Mouse (Mus musculus): ENCODE results near the gene Meaf6.

Meaf6 gene

DNA sequence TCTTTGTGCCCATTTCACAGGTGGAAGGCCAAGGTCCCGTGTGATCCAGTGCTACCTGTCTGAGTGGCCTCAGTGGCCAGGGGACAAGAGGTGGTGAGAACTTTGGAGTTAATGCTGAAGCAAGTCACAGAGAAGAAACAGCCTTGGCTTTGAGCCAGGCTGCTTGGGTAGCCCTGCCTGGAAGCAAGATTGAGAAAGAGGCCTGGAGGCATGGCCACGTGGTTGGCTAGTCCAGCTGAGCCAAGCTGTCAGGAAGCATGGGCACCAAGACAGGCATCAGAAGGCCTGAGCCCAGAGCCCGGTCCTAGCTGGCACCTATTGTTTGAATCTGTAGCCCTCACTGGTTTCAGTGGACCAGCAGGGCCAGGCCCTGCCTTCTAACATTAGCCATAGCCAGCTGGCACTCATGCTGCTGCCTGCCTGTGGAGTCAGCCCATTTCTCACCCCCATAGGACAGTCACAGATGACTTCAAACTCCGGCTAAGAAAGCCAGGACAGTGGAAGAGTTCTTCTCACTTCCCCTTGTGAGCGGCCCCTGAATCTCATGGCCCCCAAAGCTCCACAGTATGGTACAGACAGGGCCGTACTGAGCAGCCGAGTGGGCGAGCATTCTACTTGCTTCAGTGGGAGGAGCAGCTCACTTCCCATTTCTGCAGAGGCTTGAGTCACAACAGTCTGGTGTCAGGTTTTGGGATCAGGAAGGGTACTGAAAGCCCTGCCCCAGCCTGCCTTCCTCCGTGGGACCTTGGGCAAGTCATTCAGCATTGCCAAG, 31.3 kb downstream of the Meaf6 start:
- peak; percentile 21 for DNase-seq

DNA sequence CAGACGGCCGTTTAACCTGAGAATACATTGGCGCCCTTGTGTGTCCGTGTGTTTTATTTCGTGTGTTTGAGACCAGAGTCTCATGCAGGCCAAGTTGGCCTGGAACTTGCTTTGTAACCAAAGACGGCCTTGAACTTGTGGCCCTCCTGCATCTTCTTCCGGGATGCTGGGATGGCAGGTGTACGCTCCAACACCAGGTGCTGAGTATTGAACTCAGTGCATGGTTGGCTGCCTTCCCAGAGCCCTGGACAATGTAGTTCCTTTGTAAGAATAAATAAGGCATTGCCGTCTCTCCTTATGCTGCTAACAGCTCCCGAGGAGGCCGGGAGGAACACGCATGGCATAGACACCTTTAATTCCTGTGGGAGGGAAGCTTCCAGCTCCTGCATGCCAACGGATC, 32.0 kb downstream of the Meaf6 start:
- DNase-seq: no peak

DNA sequence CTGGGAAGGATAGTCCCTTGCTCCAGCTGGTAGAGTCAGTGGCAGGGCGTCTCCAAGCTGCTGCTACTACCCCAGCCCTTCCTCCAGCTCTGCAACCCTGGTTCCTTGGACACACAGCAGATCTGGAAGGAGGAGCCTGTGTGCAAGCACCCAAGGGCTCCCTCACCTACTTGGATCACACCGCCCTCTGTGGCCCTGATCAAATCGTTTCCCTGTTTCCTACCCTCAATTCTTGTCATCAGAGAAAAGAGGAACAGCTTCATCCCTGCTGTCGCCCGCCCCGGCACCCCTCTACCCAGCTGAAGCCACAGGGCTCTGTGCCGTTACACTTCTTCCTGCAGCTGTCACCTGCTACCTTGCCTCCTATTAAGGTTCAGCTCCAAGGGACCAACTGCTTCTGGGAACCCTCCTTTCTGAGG, 33.0 kb downstream of the Meaf6 start:
- DNase-seq: no peak

DNA sequence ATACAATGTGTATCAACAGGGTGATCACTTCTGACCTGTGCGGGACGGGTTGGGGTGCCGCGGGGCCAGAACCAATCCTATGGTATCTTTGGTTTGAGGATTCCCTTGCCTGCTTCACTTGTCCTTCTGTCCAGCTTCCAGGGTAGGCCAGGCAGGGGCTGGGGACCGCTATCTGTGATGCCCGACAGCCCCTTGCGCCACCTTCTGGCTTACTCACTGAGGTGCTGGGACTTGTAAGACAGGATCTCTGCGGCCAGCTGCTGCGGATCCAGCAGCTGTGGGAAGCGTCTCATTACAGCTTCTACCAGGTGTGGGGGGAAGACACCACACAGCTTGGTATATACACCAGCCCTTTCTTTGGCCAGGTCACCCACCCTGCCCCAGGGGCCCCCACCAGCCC, 34.1 kb downstream of the Meaf6 start:
- DNase-seq: no peak

DNA sequence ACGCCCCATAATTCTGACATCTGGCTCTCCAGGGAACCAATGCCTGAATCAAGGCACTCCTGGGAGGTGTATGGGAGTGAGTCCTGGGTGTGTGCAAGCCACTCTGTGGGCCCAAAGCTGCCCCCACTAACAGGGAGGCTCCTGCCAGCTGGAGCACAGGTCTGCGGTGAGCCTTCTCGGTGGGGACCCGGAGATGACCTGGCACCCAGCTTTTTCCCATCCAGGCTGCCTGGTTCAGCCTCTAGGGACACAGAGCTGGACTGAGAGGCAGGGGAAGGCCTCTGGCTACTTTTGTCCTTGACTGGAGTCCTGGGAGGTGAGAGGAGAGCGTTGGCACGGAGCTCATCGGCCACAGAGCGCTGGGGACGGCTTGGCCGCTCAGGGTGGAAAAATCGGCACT, 34.8 kb downstream of the Meaf6 start:
- no peak for DNase-seq

DNA sequence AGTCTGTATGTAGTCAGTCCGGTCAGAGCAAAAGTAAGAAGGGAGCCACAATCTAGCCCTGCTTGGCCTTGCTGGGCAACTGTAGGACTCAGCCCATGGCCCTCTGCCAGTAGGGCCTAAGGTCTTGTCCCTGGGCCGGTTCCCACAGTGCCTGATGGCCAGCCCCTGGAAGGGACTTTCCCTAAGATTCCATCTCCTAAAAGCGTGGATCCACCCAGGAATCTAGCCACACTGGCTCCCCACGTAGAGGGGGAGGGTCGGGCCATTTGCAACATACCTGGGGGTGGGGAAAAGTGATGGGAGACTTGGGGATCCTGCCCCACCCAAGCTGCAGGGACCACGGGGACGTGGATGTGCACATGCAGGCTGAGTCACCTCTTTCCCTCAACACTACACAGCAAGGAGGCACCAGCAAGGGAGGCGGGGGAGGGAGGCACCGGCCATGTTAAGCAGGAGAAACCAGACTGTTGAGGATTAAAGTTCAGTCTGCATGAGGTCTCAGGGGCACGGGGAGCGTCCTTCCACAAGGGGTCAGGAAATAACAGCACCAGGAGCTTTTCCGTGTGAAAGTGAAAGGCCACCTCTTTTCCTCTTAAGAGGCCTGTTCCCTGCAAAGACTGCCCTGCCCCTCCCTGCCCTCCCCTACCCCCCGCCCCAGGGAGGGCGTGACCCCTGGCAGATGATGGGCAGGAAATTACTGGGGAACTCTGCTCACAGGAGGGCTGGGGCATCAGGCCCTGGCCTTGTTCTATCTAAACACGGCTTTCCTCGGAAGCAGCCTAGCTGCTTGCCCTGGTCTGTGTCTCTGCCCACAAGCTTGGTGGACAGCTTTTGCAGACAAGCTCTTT, 37.7 kb downstream of the Meaf6 start:
- DNase-seq: peak; percentile 53

DNA sequence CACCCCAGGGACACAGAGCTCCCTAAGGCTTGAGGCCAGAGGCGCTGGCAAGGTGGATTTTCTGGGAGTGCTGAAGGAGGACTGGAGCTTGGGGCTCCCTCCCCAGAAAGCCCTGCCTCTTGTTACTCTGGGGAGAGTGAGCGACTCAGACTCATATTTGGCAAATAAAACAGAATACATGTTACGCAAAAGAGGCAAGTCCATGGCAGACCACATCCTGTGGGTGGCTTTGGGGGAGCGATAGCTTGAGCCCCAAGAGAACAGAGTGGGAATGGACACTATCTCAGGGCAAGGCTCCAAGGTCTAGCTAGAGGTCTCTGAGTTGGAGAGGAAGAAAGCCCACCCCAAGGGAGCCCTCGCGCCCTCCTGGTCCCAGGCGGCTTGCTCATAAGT, 38.3 kb downstream of the Meaf6 start:
- DNase-seq: no peak

DNA sequence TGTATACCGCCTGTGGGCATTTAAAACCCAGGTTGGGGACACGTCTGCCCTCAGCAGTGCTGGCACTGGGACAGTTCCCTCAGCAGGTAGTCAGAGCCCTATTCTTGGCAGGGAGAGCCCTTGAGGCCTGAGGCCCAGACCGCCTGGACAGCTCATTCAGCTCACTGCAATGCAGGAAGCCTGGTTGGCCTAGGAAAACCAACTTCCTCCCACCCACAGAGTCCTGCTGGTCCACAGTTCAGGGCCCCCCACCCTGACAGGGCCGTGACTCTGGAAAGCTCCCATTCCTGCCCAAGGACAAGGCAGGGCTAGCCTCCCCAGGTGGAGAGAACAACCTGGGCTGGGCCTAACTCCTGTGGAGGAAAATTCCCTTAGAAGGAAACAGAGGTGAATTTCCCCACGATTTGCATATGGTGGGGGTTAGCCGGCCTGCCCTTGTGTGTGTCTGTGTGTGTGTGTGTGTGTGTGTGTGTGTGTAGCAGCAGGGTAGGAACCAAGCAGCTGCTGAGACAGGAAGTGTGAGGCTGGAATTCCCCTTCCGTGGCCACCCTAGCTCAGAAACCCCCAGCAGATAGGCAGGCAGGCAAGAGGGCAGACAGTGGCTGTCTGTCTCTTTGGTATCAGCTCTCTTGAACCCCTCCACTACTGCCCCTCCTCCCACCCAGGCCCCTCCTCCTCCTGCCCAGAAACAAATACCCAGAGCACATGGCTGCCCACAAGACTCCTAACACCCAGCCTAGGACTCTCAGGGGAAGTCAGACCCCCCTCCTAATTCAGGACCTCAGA, 39.7 kb downstream of the Meaf6 start:
- peak; percentile 36 for DNase-seq

DNA sequence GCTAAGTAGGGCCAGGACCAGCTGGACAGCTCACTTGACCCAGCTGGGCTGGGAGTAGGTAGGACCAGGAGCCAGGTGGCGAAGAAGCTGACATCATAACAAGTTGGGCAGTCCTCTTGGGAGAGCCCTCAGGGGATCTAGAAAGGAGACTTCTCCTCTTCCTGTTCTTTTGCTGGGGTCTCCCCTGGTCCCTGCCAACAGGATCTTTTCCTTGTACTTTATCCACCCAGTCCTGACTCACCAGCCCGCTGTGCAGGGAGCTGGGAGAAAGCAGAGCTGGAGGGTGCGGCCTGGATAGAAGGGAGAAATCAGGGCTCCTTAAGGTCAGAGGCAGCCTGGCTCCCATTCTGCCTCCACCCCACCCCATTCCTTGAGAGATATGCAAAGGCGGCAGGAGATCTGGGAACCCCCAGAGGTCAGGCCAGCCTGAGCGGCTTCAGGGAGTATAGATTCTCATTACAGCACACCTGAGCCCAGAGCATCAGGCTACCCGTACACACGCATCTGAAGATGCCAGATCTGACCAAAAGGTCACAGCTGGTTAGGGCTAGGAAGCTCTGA, 40.5 kb downstream of the Meaf6 start:
- DNase-seq: no peak

DNA sequence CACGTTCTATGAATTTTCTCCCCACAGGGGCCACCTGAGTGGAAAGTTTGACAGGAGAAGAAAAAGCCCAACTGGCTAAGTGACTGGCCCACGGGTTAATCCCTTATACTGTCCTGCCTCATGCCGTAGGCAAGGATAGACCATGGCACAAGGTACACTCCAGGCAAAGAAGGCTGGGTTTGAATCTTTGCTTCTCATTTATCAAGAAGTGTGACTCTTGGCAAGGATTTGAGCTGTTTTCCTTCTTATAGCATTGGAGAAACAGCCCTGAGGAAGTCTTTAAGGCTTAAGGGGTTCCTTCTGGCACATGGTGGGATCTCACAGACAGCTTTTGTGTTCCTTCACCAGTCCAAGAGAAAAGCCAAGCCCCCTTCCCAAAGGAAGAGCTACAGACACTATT, 41.3 kb downstream of the Meaf6 start:
- no peak for DNase-seq

DNA sequence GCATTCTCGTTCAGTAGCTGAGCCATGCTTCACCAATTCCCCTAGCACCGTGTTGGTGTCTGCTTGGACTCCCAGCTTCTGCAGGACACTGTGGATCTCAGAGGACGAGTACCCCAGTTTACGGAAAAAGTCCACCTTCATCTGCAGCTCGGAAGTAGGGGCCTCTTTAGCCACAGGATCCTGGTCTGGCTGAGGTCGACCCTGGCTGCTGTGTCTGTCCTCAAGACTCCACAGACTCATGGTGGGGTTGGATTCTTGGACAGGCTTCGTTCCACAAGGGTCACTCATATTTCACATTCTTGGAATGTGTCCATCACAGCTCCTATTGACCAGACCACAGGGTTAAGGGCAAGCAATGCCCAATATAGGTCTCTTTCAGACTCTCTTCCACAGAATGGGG, 41.8 kb downstream of the Meaf6 start:
- no peak for DNase-seq

DNA sequence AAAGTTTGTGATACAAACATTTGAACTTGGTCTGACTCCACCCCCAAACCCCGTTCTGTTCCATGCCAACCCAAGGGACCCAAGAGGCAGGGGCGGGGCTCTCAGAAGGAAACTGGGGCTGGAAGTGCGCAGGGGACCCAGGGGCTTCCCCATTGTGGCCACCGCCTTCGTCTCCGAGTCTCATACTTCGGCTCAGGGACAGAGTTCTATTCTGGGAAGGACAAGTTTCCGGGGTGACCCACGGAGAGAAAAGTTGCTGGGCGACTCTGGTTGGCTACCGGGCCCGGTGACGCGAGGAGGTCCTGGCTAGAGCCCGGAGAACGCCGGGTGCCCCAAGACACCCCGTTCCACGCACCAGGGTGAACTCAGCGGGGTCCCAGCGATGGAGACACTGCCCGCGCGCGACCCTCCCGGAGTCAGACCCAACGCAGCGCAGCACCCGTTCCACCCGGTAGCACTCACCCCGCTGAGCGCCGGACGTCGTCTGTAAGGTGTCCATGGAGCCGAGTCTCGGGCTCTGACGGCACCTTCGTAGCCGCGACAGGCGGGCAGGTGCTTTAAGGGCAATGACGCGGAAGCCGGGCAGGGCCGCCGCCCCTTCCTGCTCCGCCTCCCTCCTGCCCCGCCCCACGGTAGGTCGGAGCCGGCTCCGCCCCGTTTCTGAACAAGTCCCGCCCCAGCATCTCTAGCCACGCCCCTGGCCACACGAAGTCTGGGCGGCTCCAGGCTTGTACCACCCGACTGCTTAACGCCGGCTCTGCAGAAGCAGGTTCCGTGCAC, 42.6 kb downstream of the Meaf6 start, which contains the start of gene Zc3h12a:
Gene Zc3h12a (minus strand): TSS at position 536 of the 780 bp plus-strand sequence.
- peak; percentile 95 for DNase-seq

DNA sequence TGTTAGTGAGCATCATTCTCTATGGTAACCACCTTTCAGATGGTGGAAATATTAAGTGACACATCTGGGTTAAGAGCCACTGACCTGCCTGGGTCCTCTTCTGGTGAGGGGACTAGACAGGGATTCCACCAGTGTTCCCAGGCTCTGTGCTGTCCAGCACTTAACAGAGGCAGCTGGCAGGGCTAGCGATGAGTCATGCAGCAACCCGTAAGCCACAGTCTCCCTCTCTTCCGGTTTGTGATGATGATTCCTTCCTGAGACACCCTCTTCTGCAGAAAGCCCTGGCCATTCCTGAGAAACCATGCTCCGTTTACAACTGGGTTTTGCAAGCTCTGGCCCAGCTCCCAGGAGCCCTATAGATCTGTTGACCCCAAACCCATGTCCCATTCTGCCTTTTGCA, 46.6 kb downstream of the Meaf6 start:
- no peak for DNase-seq

DNA sequence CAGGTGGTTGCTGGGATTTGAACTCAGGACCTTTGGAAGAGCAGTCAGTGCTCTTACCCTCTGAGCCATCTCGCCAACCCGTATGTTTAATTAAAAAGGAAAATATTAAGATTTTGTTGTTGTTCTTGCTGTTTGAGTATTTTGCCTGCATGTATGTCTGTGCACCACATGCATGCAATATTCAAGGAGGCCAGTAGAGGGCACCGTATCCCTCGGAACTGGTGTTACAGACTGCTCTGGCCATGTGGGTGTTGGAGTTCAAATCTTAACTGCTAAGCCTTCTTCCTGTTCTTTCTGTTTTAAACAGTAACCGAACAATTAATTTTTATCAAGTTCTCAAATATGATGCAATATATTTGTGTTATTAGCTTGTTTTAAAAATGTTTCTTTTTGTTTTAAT, 47.5 kb downstream of the Meaf6 start:
- DNase-seq: peak; percentile 68

DNA sequence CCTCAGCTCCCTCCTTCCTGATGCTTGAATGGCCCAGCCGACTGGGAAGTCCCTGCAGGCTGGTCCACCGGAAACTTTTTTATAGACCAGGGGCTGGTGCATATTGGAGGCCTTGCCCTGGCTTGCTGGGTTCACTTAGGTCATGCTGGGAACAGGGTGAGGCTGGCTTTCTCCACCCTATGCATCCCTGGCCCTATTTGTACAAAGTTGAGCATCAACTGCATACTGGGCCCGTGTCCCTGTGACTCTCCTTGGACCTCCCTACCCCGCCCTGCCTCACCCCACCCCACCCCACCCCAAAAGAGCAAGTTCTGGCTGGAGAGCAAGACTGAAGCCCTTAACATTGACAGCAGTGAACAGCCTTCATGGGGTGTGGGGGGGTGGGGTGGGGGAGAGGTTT, 49.3 kb downstream of the Meaf6 start:
- no peak for DNase-seq

DNA sequence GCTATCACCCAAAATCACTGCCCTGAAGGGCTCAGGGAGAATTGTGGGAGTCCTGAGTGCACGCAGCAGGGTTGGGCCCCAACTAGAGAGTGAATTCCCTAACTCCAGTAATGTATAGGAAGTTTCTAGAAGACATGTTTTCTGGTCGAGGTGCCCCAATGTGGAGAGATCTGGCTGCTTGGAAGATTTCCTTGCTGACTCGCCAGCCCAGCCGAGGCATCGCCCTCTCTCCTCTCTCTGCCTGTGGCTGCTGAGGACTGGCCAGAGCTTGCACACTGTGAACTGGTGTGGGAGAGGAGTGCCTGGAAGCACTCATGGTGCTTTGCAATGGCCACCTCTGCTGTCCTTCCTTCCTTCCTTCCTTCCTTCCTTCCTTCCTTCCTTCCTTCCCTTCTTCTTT, 49.7 kb downstream of the Meaf6 start:
- no peak for DNase-seq

DNA sequence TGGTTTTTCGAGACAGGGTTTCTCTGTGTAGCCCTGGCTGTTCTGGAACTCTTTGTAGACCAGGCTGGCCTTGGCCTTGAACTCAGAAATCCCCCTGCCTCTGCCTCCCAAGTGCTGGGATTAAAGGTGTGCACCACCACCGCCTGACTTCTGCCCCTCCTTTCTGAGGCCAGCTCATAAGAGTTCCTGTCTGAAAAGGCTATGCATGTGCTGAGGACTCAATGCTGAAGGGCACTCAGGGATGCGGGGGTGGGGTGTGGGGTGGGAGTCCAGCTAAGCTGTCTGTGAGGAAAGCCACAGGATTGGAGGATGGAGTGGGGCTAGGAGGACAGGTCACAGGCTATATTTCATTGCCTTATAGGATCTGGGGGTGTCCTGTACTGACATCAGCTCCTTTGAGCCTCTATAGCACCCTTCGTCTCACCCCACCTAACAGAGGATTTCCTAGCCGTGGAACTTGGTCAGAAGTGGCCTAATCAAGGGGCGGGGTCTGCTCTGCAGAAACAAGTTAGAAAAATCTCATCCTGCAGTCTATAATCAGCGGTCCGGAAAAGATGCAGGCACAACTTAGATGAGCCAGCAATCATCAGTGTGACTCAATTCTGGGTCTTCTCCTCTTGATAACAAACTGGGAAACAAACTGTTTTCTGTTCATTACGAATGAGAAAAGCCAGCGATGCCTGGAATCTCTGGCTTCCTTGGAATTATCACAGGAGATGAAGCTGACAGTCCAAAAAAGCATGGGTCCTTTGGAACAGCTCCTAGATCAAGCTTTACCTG, 50.3 kb downstream of the Meaf6 start:
- no peak for DNase-seq

DNA sequence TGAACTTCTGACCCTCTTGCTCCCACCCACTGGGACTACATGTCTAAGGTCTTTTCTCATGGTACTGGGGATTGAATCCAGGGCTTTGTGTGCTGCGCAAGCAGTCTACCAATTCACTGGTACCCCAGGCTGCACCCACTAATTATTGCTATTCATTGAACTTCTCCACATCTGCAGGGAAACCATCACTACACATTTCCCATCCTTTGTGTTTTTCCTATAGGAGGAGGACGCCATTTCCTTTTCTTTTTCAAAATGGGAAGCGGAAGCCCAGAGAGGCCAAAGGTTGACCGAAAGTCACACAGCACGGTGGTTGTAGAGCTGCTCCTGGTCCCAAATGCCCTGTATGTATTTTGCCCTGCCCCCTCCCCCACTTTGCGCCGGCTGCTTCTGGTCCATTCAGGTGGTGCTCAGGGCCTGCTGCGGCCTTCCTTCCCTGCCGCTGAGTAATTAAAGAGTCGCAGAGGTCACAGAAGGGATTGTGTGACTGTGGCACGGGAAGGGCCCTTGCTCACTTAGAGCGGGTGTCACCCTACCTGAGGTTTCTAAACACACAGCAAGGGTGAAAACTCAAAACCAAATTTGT, 51.5 kb downstream of the Meaf6 start:
- no peak for DNase-seq

DNA sequence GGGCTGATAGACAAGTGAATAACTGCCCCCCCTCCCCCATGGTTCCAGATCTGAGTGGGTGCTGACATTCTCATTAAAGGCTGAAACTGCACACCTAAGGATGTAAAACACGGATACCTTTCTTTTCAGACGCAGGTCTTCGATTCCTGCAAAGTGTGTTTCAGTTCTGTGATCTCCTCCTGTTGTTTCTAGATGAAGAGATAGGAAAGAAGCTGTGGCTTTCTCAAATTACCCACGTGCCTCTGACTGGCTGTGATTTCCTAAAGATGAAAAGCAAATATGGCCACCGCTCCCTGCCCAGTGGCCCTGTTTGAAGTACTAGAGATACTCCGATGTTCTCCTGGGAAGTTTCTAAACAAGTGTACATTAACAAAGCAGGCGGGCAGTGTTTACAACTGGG, 53.4 kb downstream of the Meaf6 start:
- no peak for DNase-seq

DNA sequence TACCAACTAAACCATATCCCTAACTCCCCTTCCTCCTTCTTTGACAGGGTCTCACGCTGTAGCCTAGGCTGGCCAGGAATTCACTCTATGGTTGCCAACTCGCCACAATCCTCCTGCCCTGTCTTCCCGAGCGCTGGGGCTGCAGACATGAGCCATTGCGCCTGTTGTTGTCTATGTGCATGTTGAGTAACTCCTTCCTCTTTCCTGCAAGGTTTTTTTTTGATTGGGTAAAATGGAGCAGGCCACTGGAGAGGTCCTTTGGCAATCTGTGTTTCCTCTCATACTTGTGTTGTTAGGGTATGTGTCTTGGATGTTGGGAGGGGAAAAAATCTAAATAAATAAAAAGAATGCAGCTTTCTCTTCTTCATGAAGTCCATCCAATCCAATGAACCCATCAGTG, 59.3 kb downstream of the Meaf6 start:
- DNase-seq: no peak

DNA sequence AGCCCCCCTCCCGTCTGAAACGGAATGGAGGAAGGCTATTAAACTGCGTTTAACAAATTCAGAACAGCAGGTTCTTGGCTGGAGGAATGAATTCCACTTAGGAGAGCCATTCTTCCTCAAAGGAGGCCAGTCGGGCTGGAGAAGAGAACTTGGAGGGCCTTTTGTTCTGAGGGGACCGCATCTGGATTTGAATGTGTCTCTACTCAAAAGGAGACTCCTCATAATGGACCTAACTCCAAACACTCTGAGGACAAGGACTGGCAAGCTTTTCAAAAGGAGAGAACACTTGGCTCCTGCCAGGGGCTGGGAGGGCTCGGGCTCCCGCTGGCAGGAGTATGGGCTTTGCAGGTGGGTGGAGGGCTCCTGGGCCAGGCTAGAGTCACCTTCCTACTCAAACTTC, 59.7 kb downstream of the Meaf6 start:
- no peak for DNase-seq

All from liver (tissue).